Mouse (Mus musculus): Measurements from ENCODE around the gene Phyhipl. TPM values are rescaled to one million over a fixed set of nuclear protein-coding genes. Genes with fewer than 3 reads are reported as not detected.

Gene Phyhipl
- polyA plus RNA-seq (2012; ENCODE audit: low replicate concordance) = 0.05 TPM in 1 of 2 replicates, not detected in the other

DNA sequence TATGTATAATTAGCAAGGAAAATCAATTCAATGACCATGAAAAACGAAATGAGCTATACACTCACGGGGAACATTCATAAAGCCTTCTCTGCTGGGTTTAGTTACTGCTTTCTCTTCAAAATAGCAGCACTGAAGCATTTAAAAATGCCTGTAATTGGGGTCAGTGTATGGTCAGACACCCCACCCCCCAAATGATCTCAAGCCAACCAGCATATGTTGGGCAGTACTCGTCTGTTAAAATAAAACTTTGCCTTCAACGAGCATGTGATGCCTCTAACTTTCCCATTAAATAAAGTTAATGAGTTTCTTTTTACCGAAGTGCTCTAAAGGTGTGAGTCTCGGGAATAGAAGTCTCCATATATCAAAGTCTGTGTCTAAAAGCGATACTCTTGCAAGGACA, at the start of gene Phyhipl:
Gene Phyhipl (minus strand): TSS at position 138 of the 400 bp plus-strand sequence.

Other genes with a start within 250 kb of the Phyhipl start
- not detected in 2 replicates for gene Fam13c, start 215.5 kb downstream of the Phyhipl start, polyA plus RNA-seq (2012; ENCODE audit: low replicate concordance)